Mouse (Mus musculus): ENCODE results near the gene Eno1.
"Not testable (repeated sequence)": the region's sequence is repeated elsewhere in the genome, so short reads cannot be mapped to it uniquely, and the experiment has no call there.

Gene Eno1

GRCm38 (mm10) chr4:150281018-150281761 is 44.7 kb downstream of the Eno1 start, which contains the start of gene Rere:
Gene Rere (plus strand): TSS chr4:150281646.
- peak; percentile 98 for DNase-seq (ENCODE audit: low spot score in 2 of 2)

- peak in 1 of 2 experiments; percentile 20 for DNase-seq (ENCODE audit: low spot score in 2 of 2)
These were observed 45.5 kb downstream of the Eno1 start for GRCm38 (mm10) chr4:150281891-150282630.

- no peak for DNase-seq (ENCODE audit: low spot score in 2 of 2)
These were observed 46.3 kb downstream of the Eno1 start for GRCm38 (mm10) chr4:150282631-150283334.

GRCm38 (mm10) chr4:150283335-150283638 is 46.8 kb downstream of the Eno1 start:
- DNase-seq (ENCODE audit: low spot score in 2 of 2), result no peak

GRCm38 (mm10) chr4:150283993-150284392 is 47.5 kb downstream of the Eno1 start:
- DNase-seq (ENCODE audit: low spot score in 2 of 2), result no peak

- no peak for DNase-seq (ENCODE audit: low spot score in 2 of 2)
These were observed 50.5 kb downstream of the Eno1 start for GRCm38 (mm10) chr4:150286980-150287379.

- DNase-seq (ENCODE audit: low spot score in 2 of 2), result not testable (repeated sequence)
These were observed 50.9 kb downstream of the Eno1 start for GRCm38 (mm10) chr4:150287463-150287862.

- DNase-seq (ENCODE audit: low spot score in 2 of 2), result no peak
These were observed 55.4 kb downstream of the Eno1 start for GRCm38 (mm10) chr4:150291900-150292299.

GRCm38 (mm10) chr4:150294870-150295269 is 58.3 kb downstream of the Eno1 start:
- no peak for DNase-seq (ENCODE audit: low spot score in 2 of 2)

GRCm38 (mm10) chr4:150295966-150296365 is 59.4 kb downstream of the Eno1 start:
- DNase-seq (ENCODE audit: low spot score in 2 of 2), result no peak
